16 mouse cellular contexts compared by ENCODE assay signal in the genomic region with DNA sequence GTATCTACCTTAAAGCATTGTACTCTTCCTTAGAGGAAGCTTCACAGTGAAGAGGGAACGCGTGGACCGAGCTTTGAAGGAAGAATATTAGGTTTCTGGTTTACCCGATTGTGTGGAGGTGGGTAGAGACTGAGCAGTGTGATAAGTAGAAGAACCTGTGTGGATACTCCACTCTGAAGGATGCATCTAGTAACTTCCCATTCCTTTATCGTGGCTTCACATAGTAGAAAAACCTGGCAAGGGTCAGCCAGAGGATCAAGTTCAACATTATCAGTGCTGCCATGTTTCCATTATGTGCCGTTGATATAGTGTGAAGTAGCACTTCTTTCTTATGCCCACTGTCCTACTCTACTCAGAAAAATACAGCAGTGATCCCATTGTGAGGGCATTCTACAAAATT.
"Had no signal": no experiment of that assay in that cellular context is flagged by ENCODE, and none has a peak within 500 bp of the region (broad histone marks: within the 10 kb centered on the region; RNA-seq: fewer than 3 reads in every experiment).

No protein-coding gene starts in this region.

- H3K4me1 ChIP-seq: midbrain, embryonic 13.5 days; neural tube, embryonic 12.5 days; stomach, embryonic 15.5 days had no signal

- H3K36me3 ChIP-seq: midbrain, embryonic 13.5 days; neural tube, embryonic 12.5 days; stomach, embryonic 15.5 days had no signal

- H3K4me2 ChIP-seq: lung, embryonic 14.5 days; midbrain, embryonic 11.5 days; midbrain, embryonic 13.5 days; neural tube, embryonic 12.5 days; stomach, embryonic 15.5 days had no signal

- ATAC-seq: midbrain, embryonic 13.5 days; midbrain, embryonic 16.5 days had no signal

- H3K9ac ChIP-seq: lung, embryonic 14.5 days; midbrain, embryonic 13.5 days; neural tube, embryonic 12.5 days; stomach, embryonic 15.5 days had no signal

- DNase-seq: lung, adult 18-20 months; lung, embryonic 14.5 days; lung, postnatal 10 days; lung, postnatal 36 days; right cerebral cortex, postnatal 14 days; thymus, adult 2 months; thymus, postnatal 25 days; thymus, postnatal 4 days had no signal

- H3K27me3 ChIP-seq: megakaryocyte, embryonic 14.5 days; midbrain, embryonic 13.5 days; neural tube, embryonic 12.5 days; stomach, embryonic 15.5 days had no signal

- H3K27ac ChIP-seq: macrophage; midbrain, embryonic 13.5 days; neural tube, embryonic 12.5 days; stomach, embryonic 15.5 days; stomach, postnatal 0 days had no signal

- H3K9me3 ChIP-seq: megakaryocyte, embryonic 14.5 days; midbrain, embryonic 13.5 days; neural tube, embryonic 12.5 days; stomach, embryonic 15.5 days had no signal

- H3K4me3 ChIP-seq: megakaryocyte, embryonic 14.5 days; midbrain, embryonic 13.5 days; neural tube, embryonic 12.5 days; stomach, embryonic 15.5 days had no signal
